Mouse (Mus musculus) liver, adult 2 months (tissue): ENCODE results near the gene Ccer2.

Experiments used
- CTCF ChIP-seq: fragments of 200-500 bp; IDR thresholded peaks from 2 replicates; pipeline ENCODE4 v1.5.1; 2011; ENCODE audit warnings: low read depth, low read length, control low read depth
- POLR2A ChIP-seq: fragments of 200-500 bp; IDR thresholded peaks from 2 replicates; pipeline ENCODE4 v1.6.1; 2011; ENCODE audit warnings: low read length, control low read depth; ENCODE audit not compliant: insufficient read depth; ENCODE audit errors: extremely low read depth

DNA sequence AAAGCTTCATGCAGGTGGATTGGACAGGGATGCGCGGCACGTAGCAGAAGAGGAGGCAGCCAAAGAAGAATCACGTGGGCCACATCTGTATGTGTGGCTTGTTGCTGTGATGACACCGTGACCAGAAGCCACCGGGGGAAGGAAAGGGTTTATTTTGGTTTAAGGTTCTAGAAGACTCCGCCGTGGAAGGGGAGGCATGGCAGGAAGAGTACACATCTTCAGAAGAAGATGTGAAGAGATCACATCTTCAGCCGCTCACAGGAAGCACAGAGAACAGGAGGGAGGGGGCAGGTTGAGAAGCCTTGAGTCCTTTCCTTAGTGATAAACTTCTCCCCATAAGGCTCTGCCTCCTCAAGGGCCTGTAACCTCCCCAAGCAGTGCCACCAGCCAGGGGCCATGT lies 44.0 kb downstream of the Ccer2 start:
- no peak for TF ChIP-seq CTCF
- TF ChIP-seq POLR2A, result no peak
